Mouse (Mus musculus) limb, embryonic 11.5 days (tissue): Measurements from ENCODE around the gene Arpc2. TPM values are rescaled to one million over a fixed set of nuclear protein-coding genes. Genes with fewer than 3 reads are reported as not detected.

Source experiments
- ATAC-seq: fragments of 200-750 bp; cut with Nextera tagmentation; 2 replicates; pipeline ENCODE4 v1.8.0; 2017; ENCODE audit warnings: low read depth; ENCODE audit not compliant: insufficient number of reproducible peaks, low FRiP score, low TSS enrichment
- DNase-seq: peaks from one replicate; pipeline ENCODE4 v3.0.0-alpha.2; 2015; ENCODE audit warnings: low spot score
- H3K27ac ChIP-seq: fragments of 300-500 bp; sonication (generic); replicated peaks from 2 replicates; pipeline ENCODE4 v1.5.1; 2014; ENCODE audit warnings: low read depth, mild to moderate bottlenecking, low read length
- H3K27me3 ChIP-seq: fragments of 300-500 bp; sonication (generic); 2 replicates; pipeline ENCODE4 v1.6.1; 2014; ENCODE audit warnings: mild to moderate bottlenecking, low read length, mixed read lengths; ENCODE audit not compliant: control insufficient read depth, insufficient read depth
- H3K36me3 ChIP-seq: fragments of 300-500 bp; sonication (generic); 2 replicates; pipeline ENCODE4 v1.6.1; 2014; ENCODE audit warnings: mild to moderate bottlenecking, low read length, moderate library complexity, mixed read lengths; ENCODE audit not compliant: control insufficient read depth, insufficient read depth
- H3K4me1 ChIP-seq: fragments of 300-500 bp; sonication (generic); 2 replicates; pipeline ENCODE4 v1.6.1; 2014; ENCODE audit warnings: low read length, mixed read lengths; ENCODE audit not compliant: control insufficient read depth, insufficient read depth
- H3K4me2 ChIP-seq: fragments of 300-500 bp; sonication (generic); 2 replicates; pipeline ENCODE4 v1.6.1; 2014; ENCODE audit warnings: low read depth, mild to moderate bottlenecking, moderate library complexity; ENCODE audit not compliant: severe bottlenecking
- H3K4me3 ChIP-seq: fragments of 300-500 bp; sonication (generic); 2 replicates; pipeline ENCODE4 v1.5.1; 2014; ENCODE audit warnings: low read depth, low read length
- H3K9ac ChIP-seq: fragments of 300-500 bp; sonication (generic); 2 replicates; pipeline ENCODE4 v1.6.1; 2014; ENCODE audit warnings: mild to moderate bottlenecking, low read length
- H3K9me3 ChIP-seq: fragments of 300-500 bp; sonication (generic); 2 replicates; pipeline ENCODE4 v1.6.1; 2016; ENCODE audit warnings: low read length; ENCODE audit not compliant: control insufficient read depth
- whole genome bisulfite sequencing: fragments of 180-500 bp; shearing (Covaris S2); extraction: QIAGEN DNeasy Blood & Tissue Kit; methylation state at CpG from one replicate; pipeline ENCODE4 v1.1.7; 2014; 5-methylcytosine and 5-hydroxymethylcytosine counted together
- polyA plus RNA-seq: library from polyadenylated mRNA; unstranded; fragments of >200 nt; fragmentation: Nextera tagmentation; extraction: Ambion mirVana; gene quantifications from 2 replicates; pipeline ENCODE4 v1.2.1, GENCODE M21; 2014

Gene Arpc2
- 314 and 323 TPM in 2 replicates for polyA plus RNA-seq

GRCm38 (mm10) chr1:74235938-74236589 lies at the start of gene Arpc2:
Gene Arpc2, plus strand, starts transcription at chr1:74236084.
- no peaks in the 10 kb centered on the region for H3K27me3 ChIP-seq
- peak within 1 kb of the TSS; percentile 76 for H3K4me2 ChIP-seq
- ATAC-seq (peak; percentile 88), DNase-seq (peak; percentile 98)
- peak within 1 kb of the TSS; percentile 87 for H3K9ac ChIP-seq
- peaks cover 5% of the 10 kb centered on the region; the same call in 1 of the 2 replicates for H3K4me1 ChIP-seq
- no peaks in the 10 kb centered on the region for H3K9me3 ChIP-seq
- 2% methylated on average over 48 of the region's 55 CpGs for WGBS
- H3K36me3 ChIP-seq, result no peaks in the 10 kb centered on the region
- H3K27ac ChIP-seq, result peak within 1 kb of the TSS; percentile 79; the same call in 1 of the 2 replicates
- H3K4me3 ChIP-seq, result peak within 1 kb of the TSS; percentile 98

- Histone ChIP-seq H3K27me3 (no peaks in the 10 kb centered on the region), H3K36me3 (no peaks in the 10 kb centered on the region), H3K4me2 (no peak overlapping the region), H3K27ac (no peak overlapping the region), H3K4me3 (no peak overlapping the region), H3K4me1 (no peaks in the 10 kb centered on the region), H3K9ac (no peak overlapping the region), H3K9me3 (no peaks in the 10 kb centered on the region)
- DNase-seq, result no peak
- 94% methylated on average over 7 of the region's 7 CpGs for WGBS
- ATAC-seq, result no peak
These were observed 45.4 kb upstream of the Arpc2 start for GRCm38 (mm10) chr1:74190471-74190870.

GRCm38 (mm10) chr1:74192711-74193110 lies 43.2 kb upstream of the Arpc2 start:
- no peak for DNase-seq
- Histone ChIP-seq H3K36me3 (no peaks in the 10 kb centered on the region), H3K27ac (no peak overlapping the region), H3K4me3 (no peak overlapping the region), H3K27me3 (no peaks in the 10 kb centered on the region), H3K4me1 (no peaks in the 10 kb centered on the region), H3K9me3 (no peaks in the 10 kb centered on the region), H3K4me2 (no peak overlapping the region), H3K9ac (no peak overlapping the region)
- no peak for ATAC-seq
- 89% methylated on average over 2 of the region's 2 CpGs for WGBS

- no peak for DNase-seq
These were observed 41.4 kb upstream of the Arpc2 start, which contains the start of gene Cxcr1 for GRCm38 (mm10) chr1:74194445-74194844. Gene Cxcr1, minus strand, starts transcription at chr1:74194631.

DNA sequence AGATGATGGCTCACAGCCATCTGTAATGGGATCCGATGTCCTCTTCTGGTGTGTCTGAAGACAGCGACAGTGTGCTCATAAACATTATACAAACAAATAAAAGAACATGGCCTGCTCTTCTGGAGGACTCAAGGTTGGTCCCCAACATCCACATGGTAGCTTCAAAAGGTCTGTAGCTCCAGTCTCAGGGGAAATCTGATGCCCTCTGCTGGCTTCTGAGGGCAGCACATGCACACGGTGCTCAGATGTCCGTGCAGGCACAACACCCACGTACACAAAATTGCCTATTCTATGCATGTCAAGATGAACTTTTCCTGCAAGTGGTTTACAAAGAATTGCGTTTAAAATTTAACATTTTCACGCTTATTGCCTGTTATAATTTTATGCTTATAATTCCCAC lies 39.9 kb upstream of the Arpc2 start:
- ATAC-seq, result no peak
- Histone ChIP-seq H3K4me1 (no peaks in the 10 kb centered on the region), H3K9ac (no peak overlapping the region)

More at GRCm38 (mm10) chr1:74194445-74194844, 41.4 kb upstream of the Arpc2 start, which contains the start of gene Cxcr1:
- no peak for ATAC-seq
- Histone ChIP-seq H3K9me3 (no peaks in the 10 kb centered on the region), H3K27me3 (no peaks in the 10 kb centered on the region), H3K27ac (no peak within 1 kb of the TSS), H3K36me3 (no peaks in the 10 kb centered on the region), H3K4me1 (no peaks in the 10 kb centered on the region), H3K4me3 (no peak within 1 kb of the TSS), H3K9ac (no peak within 1 kb of the TSS), H3K4me2 (no peak within 1 kb of the TSS)
- 71% methylated on average over 8 of the region's 8 CpGs for WGBS

GRCm38 (mm10) chr1:74196621-74197419 lies 39.1 kb upstream of the Arpc2 start:
- ATAC-seq (no peak), DNase-seq (no peak)
- 80% methylated on average over 17 of the region's 17 CpGs for WGBS
- no peaks in the 10 kb centered on the region for H3K9me3 ChIP-seq
- no peaks in the 10 kb centered on the region for H3K27me3 ChIP-seq
- no peaks in the 10 kb centered on the region for H3K36me3 ChIP-seq
- no peak overlapping the region for H3K9ac ChIP-seq
- no peak overlapping the region for H3K27ac ChIP-seq
- H3K4me3 ChIP-seq, result no peak overlapping the region
- no peak overlapping the region for H3K4me2 ChIP-seq
- H3K4me1 ChIP-seq, result no peaks in the 10 kb centered on the region

More for the DNA sequence above, 39.9 kb upstream of the Arpc2 start:
- Histone ChIP-seq H3K4me3 (no peak overlapping the region), H3K36me3 (no peaks in the 10 kb centered on the region), H3K27me3 (no peaks in the 10 kb centered on the region), H3K9me3 (no peaks in the 10 kb centered on the region), H3K27ac (no peak overlapping the region), H3K4me2 (no peak overlapping the region)
- peak; percentile 58 for DNase-seq
- 42% methylated on average over 7 of the region's 7 CpGs for WGBS

DNA sequence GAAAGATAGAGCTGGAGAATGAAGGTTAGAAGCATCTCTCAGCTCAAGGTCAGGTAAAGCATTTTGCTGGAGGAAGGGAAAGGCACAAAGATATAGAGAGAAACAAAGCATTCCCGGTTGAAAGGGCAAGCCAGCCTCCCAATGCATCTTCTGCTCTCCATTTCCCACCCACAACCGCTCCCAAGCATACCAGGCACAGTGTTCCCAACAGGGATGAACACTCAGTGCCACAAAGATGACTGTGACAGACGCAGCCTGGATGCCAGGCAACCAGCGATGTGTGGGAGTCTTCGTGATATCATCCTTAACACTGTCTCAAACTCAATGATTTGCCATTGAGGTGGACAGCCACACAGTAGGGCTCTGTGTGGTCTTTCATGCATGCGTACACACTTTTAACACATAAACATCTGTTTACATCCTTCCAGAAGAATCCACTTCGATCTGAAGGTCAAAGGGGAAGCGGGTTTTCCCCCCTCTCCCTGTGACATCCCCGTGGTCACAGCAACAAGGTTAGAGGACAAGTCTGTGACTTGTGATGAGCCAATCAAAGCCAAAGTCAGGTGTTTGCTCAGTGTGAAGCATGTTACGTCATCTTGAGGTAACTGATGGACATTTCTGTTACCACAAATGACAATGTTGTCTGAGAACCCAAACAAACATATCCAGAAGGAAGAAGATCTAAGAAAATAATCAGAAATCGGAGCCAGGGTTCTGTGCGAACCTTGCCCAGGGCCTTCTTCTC lies 38.0 kb upstream of the Arpc2 start:
- ATAC-seq, result no peak
- Histone ChIP-seq H3K27me3 (no peaks in the 10 kb centered on the region), H3K9ac (no peak overlapping the region), H3K4me1 (no peaks in the 10 kb centered on the region), H3K27ac (no peak overlapping the region), H3K4me2 (no peak overlapping the region), H3K36me3 (no peaks in the 10 kb centered on the region), H3K9me3 (no peaks in the 10 kb centered on the region), H3K4me3 (no peak overlapping the region)
- WGBS, result 87% methylated on average over 12 of the region's 12 CpGs
- no peak for DNase-seq

- no peaks in the 10 kb centered on the region for H3K9me3 ChIP-seq
- H3K9ac ChIP-seq, result no peak overlapping the region
- no peaks in the 10 kb centered on the region for H3K4me1 ChIP-seq
- DNase-seq, result no peak
- H3K27ac ChIP-seq, result no peak overlapping the region
- H3K27me3 ChIP-seq, result no peaks in the 10 kb centered on the region
- WGBS, result 89% methylated on average over 8 of the region's 8 CpGs
- ATAC-seq, result no peak
- H3K36me3 ChIP-seq, result no peaks in the 10 kb centered on the region
- no peak overlapping the region for H3K4me2 ChIP-seq
- no peak overlapping the region for H3K4me3 ChIP-seq
These were observed 36.8 kb upstream of the Arpc2 start for GRCm38 (mm10) chr1:74199046-74199445.
